Mouse (Mus musculus): ENCODE measurements around the gene Prkd3. TPM values are rescaled to one million over a fixed set of nuclear protein-coding genes. Genes with fewer than 3 reads are reported as not detected.

Prkd3 gene
- polyA plus RNA-seq (2015; fragmentation: Nextera tagmentation; extraction: Ambion mirVana) = 14.6 and 17.0 TPM in 2 replicates

DNA sequence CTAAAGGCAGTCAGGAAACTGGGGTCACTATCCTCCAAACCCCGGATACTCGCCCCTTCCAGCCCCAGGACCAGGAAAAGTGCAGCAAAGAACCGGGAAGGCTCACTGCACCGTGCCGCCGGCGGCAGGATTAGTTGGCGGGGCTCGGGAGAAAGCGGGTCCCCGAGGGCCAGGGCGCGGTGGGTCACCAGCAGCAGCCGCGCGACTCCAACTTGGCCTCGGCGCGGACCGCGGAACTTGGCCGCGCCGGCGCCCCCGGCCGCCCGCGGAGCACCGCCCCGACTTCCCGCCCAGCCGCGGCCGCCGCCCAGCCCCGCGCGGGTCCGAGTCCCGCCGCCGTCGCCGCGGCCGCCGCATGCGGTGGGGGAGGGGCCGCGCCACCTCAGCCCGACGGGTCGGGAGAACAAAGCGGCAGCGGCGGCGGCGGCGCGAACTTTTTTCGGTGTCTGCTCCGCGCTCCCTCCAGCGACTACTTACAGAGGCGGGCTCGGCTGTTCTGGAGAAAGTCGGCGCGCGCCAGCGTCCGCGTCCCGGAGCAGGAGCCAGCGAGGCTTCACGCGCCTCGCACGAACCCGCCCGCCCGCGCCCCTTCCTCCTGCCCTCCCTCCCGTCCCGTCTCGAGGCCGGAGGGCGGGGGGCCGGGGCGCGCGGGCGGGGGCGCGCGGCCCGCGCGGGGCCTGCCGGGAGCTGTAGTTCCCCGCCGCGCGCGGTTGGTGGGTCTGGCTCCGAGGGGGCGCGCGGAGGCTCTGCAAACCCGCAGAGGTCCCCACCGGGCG is at the start of gene Prkd3:
TSS of gene Prkd3 (minus strand) at position 609 of the 776 bp plus-strand sequence.
- Histone ChIP-seq H3K4me1 (ENCODE audit: insufficient read depth) (peaks cover 23% of the 10 kb centered on the region), H3K4me3 (ENCODE audit: low read depth, low read length) (peak within 1 kb of the TSS; percentile 70), H3K9ac (replicated peaks) (peak within 1 kb of the TSS; percentile 83), H3K4me2 (ENCODE audit: low read depth, low read length) (peak within 1 kb of the TSS; percentile 94), H3K27ac (ENCODE audit: low read depth) (peak within 1 kb of the TSS; percentile 74), H3K36me3 (replicated peaks; ENCODE audit: insufficient read depth, low read length) (no peaks in the 10 kb centered on the region), H3K27me3 (ENCODE audit: insufficient read depth, low read length) (no peaks in the 10 kb centered on the region), H3K9me3 (ENCODE audit: low read length) (no peaks in the 10 kb centered on the region)
- DNase-seq (peak; percentile 76), ATAC-seq (peak; percentile 90)
- TF ChIP-seq EP300 (IDR thresholded peaks at IDR 0.05; ENCODE audit: low read depth) (no peak), CTCF (IDR thresholded peaks at IDR 0.05; ENCODE audit: low read depth) (no peak)
- WGBS (ENCODE audit: insufficient replicate concordance) = under 1% methylated on average over 66 of the region's 113 CpGs

DNA sequence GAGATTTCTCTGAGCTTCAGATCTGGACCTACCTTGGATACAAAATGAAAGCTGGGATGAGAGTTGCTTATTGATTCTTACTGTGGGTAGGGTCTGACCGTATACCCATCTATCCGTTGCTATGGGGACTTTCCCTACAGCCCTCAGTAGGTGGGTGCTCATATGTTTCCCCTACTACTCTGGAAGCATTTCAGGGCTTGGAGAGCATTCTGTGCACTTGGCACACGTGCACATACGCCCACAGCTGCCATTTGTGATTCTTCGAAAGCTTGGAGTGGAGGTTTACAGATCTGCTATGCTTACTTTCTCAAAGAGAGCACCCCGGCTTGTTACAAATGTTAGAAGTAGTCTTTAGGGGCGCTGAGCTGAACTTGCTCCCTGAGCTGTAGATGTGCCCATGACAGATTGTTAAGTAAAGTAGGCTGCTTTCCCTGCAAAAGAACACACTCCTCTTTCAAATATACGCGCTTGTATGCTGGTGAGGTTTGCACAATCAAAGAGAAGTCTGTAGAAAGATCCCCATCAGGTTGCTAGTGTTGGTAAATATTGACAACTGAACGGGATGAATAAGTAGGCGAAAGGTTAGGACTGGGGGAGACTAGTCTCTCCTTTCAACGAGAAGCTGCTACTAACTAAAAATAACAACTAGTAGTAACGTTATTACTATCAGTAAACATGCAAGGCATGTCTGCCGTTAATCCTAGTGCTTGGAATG is 49.3 kb upstream of the Prkd3 start:
- peak overlapping the region; percentile 94 for H3K27ac ChIP-seq (ENCODE audit: low read depth)
- H3K4me2 ChIP-seq (ENCODE audit: low read depth, low read length) = peak overlapping the region; percentile 44
- ATAC-seq = peak; percentile 91

DNA sequence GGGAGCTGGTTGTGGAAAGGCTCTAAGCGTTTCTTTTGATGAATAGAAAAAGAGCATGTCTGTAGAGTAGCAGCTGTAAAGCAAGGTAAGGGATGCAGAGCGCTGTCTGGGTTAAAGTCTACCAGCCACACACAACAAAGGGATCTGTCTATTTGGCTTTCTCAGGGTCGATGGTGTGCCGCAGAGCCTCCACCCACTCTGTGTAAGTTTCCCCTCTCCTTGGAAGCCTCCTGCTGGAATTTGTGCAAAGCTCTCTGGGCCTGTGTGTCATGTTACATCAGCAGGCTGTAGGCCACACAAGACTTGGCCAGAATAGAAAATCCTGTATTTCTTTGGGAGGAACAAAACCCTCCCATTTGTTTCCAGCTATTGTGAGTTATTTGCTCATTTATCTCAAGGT is 48.4 kb upstream of the Prkd3 start:
- DNase-seq = peak; percentile 33
- no peak overlapping the region for H3K4me3 ChIP-seq (ENCODE audit: low read depth, low read length)
- ATAC-seq = peak; percentile 71
- TF ChIP-seq EP300 (IDR thresholded peaks at IDR 0.05; ENCODE audit: low read depth) (0 out of 2 replicates have a peak, but pooled peaks have one; percentile 28), CTCF (IDR thresholded peaks at IDR 0.05; ENCODE audit: low read depth) (peak; percentile 32; the same call in 1 of the 2 replicates)
- no peaks in the 10 kb centered on the region for H3K36me3 ChIP-seq (replicated peaks; ENCODE audit: insufficient read depth, low read length)
- no peak overlapping the region for H3K9ac ChIP-seq (replicated peaks)
- 44% methylated on average over 4 of the region's 4 CpGs for WGBS (ENCODE audit: insufficient replicate concordance)
- peaks cover 5% of the 10 kb centered on the region for H3K4me1 ChIP-seq (ENCODE audit: insufficient read depth)
- no peak overlapping the region for H3K4me2 ChIP-seq (ENCODE audit: low read depth, low read length)
- H3K27me3 ChIP-seq (ENCODE audit: insufficient read depth, low read length) = no peaks in the 10 kb centered on the region
- no peaks in the 10 kb centered on the region for H3K9me3 ChIP-seq (ENCODE audit: low read length)
- peak overlapping the region; percentile 94 for H3K27ac ChIP-seq (ENCODE audit: low read depth)

More for the DNA sequence above, 49.3 kb upstream of the Prkd3 start:
- TF ChIP-seq CTCF (IDR thresholded peaks at IDR 0.05; ENCODE audit: low read depth) = no peak
- 0 out of 2 replicates have a peak, but pooled peaks have one; percentile 17 for TF ChIP-seq EP300 (IDR thresholded peaks at IDR 0.05; ENCODE audit: low read depth)
- Histone ChIP-seq H3K4me3 (ENCODE audit: low read depth, low read length) (no peak overlapping the region), H3K4me1 (ENCODE audit: insufficient read depth) (peaks cover 5% of the 10 kb centered on the region), H3K9ac (replicated peaks) (no peak overlapping the region), H3K27me3 (ENCODE audit: insufficient read depth, low read length) (no peaks in the 10 kb centered on the region), H3K36me3 (replicated peaks; ENCODE audit: insufficient read depth, low read length) (no peaks in the 10 kb centered on the region), H3K9me3 (ENCODE audit: low read length) (no peaks in the 10 kb centered on the region)
- DNase-seq = no peak
- 60% methylated on average over 14 of the region's 14 CpGs for WGBS (ENCODE audit: insufficient replicate concordance)

GRCm38 (mm10) chr17:79068581-79068980 is 48.0 kb upstream of the Prkd3 start:
- ATAC-seq (no peak), DNase-seq (no peak)
- H3K27ac ChIP-seq (ENCODE audit: low read depth) = peak overlapping the region; percentile 94
- H3K9ac ChIP-seq (replicated peaks) = no peak overlapping the region
- H3K27me3 ChIP-seq (ENCODE audit: insufficient read depth, low read length) = no peaks in the 10 kb centered on the region
- no peak overlapping the region for H3K4me3 ChIP-seq (ENCODE audit: low read depth, low read length)
- H3K36me3 ChIP-seq (replicated peaks; ENCODE audit: insufficient read depth, low read length) = no peaks in the 10 kb centered on the region
- TF ChIP-seq EP300 (IDR thresholded peaks at IDR 0.05; ENCODE audit: low read depth) (no peak), CTCF (IDR thresholded peaks at IDR 0.05; ENCODE audit: low read depth) (no peak)
- WGBS (ENCODE audit: insufficient replicate concordance) = 64% methylated on average over 7 of the region's 7 CpGs
- no peak overlapping the region for H3K4me2 ChIP-seq (ENCODE audit: low read depth, low read length)
- peaks cover 5% of the 10 kb centered on the region for H3K4me1 ChIP-seq (ENCODE audit: insufficient read depth)
- no peaks in the 10 kb centered on the region for H3K9me3 ChIP-seq (ENCODE audit: low read length)

- Histone ChIP-seq H3K4me1 (ENCODE audit: insufficient read depth) (no peaks in the 10 kb centered on the region; the same call in 1 of the 2 replicates), H3K27ac (ENCODE audit: low read depth) (no peak overlapping the region), H3K9me3 (ENCODE audit: low read length) (no peaks in the 10 kb centered on the region), H3K9ac (replicated peaks) (no peak overlapping the region), H3K36me3 (replicated peaks; ENCODE audit: insufficient read depth, low read length) (no peaks in the 10 kb centered on the region), H3K4me2 (ENCODE audit: low read depth, low read length) (no peak overlapping the region), H3K4me3 (ENCODE audit: low read depth, low read length) (no peak overlapping the region), H3K27me3 (ENCODE audit: insufficient read depth, low read length) (no peaks in the 10 kb centered on the region)
- DNase-seq = no peak
- TF ChIP-seq EP300 (IDR thresholded peaks at IDR 0.05; ENCODE audit: low read depth) (no peak), CTCF (IDR thresholded peaks at IDR 0.05; ENCODE audit: low read depth) (no peak)
- no peak for ATAC-seq
- 50% methylated on average over 1 of the region's 1 CpGs for WGBS (ENCODE audit: insufficient replicate concordance)
These were observed 43.6 kb upstream of the Prkd3 start for GRCm38 (mm10) chr17:79064250-79064649.

GRCm38 (mm10) chr17:79060221-79060620 is 39.6 kb upstream of the Prkd3 start:
- no peak for ATAC-seq
- H3K4me2 ChIP-seq (ENCODE audit: low read depth, low read length) = no peak overlapping the region
- no peak overlapping the region for H3K4me3 ChIP-seq (ENCODE audit: low read depth, low read length)
- no peaks in the 10 kb centered on the region for H3K9me3 ChIP-seq (ENCODE audit: low read length)
- 73% methylated on average over 5 of the region's 5 CpGs for WGBS (ENCODE audit: insufficient replicate concordance)
- no peaks in the 10 kb centered on the region for H3K36me3 ChIP-seq (replicated peaks; ENCODE audit: insufficient read depth, low read length)
- H3K4me1 ChIP-seq (ENCODE audit: insufficient read depth) = peaks cover 2% of the 10 kb centered on the region; the same call in 1 of the 2 replicates
- no peak for TF ChIP-seq EP300 (IDR thresholded peaks at IDR 0.05; ENCODE audit: low read depth)
- no peak for TF ChIP-seq CTCF (IDR thresholded peaks at IDR 0.05; ENCODE audit: low read depth)
- no peak overlapping the region for H3K9ac ChIP-seq (replicated peaks)
- H3K27ac ChIP-seq (ENCODE audit: low read depth) = no peak overlapping the region
- H3K27me3 ChIP-seq (ENCODE audit: insufficient read depth, low read length) = no peaks in the 10 kb centered on the region
- no peak for DNase-seq

Measured in liver, postnatal 0 days (tissue).